Mouse (Mus musculus): ENCODE measurements around the gene Neurog1. TPM values are rescaled to one million over a fixed set of nuclear protein-coding genes. Genes with fewer than 3 reads are reported as not detected.

Gene Neurog1
- polyA plus RNA-seq (2017; shearing (Covaris generic)): not detected

DNA sequence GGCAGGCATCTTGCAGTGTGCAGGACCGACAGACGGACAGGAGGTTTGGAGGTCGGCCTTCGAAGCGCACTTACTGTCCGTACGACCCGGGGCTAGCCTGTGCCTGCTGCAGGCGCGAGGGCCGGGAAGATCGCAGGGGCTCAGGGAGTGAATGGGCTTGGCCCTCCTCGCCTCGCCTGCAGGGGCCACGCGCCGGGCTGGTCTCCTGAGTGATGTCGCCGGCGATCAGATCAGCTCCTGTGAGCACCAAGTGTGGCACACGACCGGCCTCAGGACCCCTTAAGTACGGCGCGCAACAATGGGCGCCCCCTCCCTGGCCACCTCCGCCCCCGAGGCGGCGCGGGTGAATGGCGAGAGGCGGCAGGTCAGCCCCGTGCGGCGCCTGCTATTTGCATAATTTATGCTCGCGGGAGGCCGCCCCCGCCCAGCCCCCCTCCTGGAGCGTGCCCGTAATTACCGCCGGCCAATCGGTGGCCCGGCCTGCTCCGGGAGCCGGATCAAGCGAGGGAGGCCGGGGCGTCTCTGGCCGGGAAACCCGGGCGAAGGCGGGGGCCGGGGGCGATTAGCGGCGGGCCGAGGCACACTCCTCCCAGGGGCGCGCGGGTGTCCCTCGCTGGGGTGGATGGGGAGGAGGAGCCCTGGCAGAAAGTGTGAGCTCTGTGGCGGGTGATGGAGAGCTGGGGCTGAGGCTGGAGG lies at the start of gene Neurog1:
Neurog1 (minus strand) TSS at position 240 of the 696 bp plus-strand sequence.

DNA sequence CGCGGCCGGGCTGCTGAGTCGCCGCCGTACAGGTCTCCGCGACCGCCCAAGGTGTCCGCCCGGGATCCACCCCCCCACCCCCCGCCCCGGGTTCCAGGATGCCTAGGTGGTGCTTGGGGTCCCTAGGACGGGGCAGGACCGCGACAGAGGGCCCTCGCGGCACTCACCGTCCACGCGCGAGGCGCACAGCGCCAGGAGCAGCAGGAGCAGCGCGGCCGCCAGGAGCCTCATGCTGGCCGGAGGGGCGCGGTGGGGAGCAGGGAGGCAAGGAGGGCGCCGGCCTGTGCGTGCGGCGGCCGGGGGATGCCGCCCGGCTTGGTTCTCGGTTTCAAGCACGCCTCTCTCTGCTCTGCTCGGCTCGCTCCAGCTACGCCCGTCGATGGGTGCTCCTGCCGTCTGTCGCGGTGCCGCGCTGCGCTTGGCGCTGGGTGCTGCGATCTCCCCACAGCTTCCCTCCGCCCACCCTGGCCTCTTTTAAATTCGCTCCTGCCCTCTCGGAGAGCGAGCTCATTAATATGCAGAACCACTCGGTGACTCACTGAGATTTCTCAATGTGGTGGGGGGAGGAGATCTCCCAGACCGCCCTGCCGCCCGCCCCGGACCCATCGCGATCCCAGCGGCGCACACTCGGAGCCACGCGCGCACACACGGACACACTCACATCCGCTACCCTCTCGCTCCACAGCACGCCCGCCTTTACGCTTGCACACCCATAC lies 44.1 kb upstream of the Neurog1 start, which contains the start of gene Cxcl14:
Cxcl14 (minus strand) TSS at position 609 of the 716 bp plus-strand sequence.

Other genes with a start within 250 kb of the Neurog1 start
- 245 TPM for gene H2afy, start 115.8 kb downstream of the Neurog1 start, polyA plus RNA-seq (2017; shearing (Covaris generic))
- not detected for gene Tifab, start 73.3 kb downstream of the Neurog1 start, polyA plus RNA-seq (2017; shearing (Covaris generic))
- not detected for gene Cxcl14, start 44.4 kb upstream of the Neurog1 start, polyA plus RNA-seq (2017; shearing (Covaris generic))
- not detected for gene Gm3045, start 174.4 kb upstream of the Neurog1 start, polyA plus RNA-seq (2017; shearing (Covaris generic))
- gene Slc25a48, start 186.2 kb upstream of the Neurog1 start, polyA plus RNA-seq (2017; shearing (Covaris generic)): not detected
- not detected for gene Il9, start 230.1 kb upstream of the Neurog1 start, polyA plus RNA-seq (2017; shearing (Covaris generic))

Data from effector memory CD4-positive, alpha-beta T cell, adult 5 months (primary cell).